ENCODE assay signal across 16 mouse cellular contexts in genomic region chr5:127708143-127708542, GRCm38 (mm10).
DNase-seq lines count a peak whose midpoint lies in the region.
"Had no signal": no experiment of that assay in that cellular context is flagged by ENCODE, and none has a peak within 500 bp of the region (broad histone marks: within the 10 kb centered on the region; RNA-seq: fewer than 3 reads in every experiment).

No protein-coding gene starts in this region.

- DNase-seq in layer of hippocampus, adult 18-20 months (ENCODE audit: low spot score in 2 of 2): peak; percentile 13 to 39
- DNase-seq in layer of hippocampus, adult 9-10 months (ENCODE audit: low spot score): no peak
- peak; percentile 38 to 43 for DNase-seq in right cerebral cortex, postnatal 10 days (ENCODE audit: low spot score in 2 of 2)
- DNase-seq in right cerebral cortex, postnatal 25 days: no peak
- DNase-seq in brain, adult 2 months (ENCODE audit: low read depth, low spot score): peak; percentile 70
- no peak for DNase-seq in lung, postnatal 25 days (ENCODE audit: low spot score)
- no peak for DNase-seq in heart, adult 11 months
- DNase-seq: adrenal gland, postnatal 14 days; cerebellum, adult 11-12 months; cerebellum, postnatal 14 days; gastrocnemius, postnatal 14 days; kidney, adult 18-20 months; liver, postnatal 0 days; lung, postnatal 10 days; midbrain, embryonic 14.5 days; thymus, adult 2 months had no signal

Comparison
In these comparisons a context has a peak if more than half of its experiments do, and no peak if none do; other contexts are left out.
1. DNase-seq: peak in layer of hippocampus, adult 18-20 months (2 of 2), right cerebral cortex, postnatal 10 days (2 of 2) and brain, adult 2 months (single experiment); none in layer of hippocampus, adult 9-10 months (single experiment), right cerebral cortex, postnatal 25 days (single experiment), lung, postnatal 25 days (single experiment) and heart, adult 11 months (single experiment).